Mouse (Mus musculus) CH12.LX (cell line): ENCODE data around the gene Pck1. TPM values are rescaled to one million over a fixed set of nuclear protein-coding genes. Genes with fewer than 3 reads are reported as not detected.
"Not testable (repeated sequence)": the region's sequence is repeated elsewhere in the genome, so short reads cannot be mapped to it uniquely, and the experiment has no call there.

Experiments used
- DNase-seq: peaks from one replicate; pipeline ENCODE4 v3.0.0-alpha.2; 2013; ENCODE audit errors: extremely low read depth
- H3K27ac ChIP-seq: 2 replicates; pipeline ENCODE4 v1.5.1; 2012; ENCODE audit warnings: low read depth, mild to moderate bottlenecking, control low read depth, moderate library complexity; ENCODE audit not compliant: insufficient read depth
- H3K27me3 ChIP-seq: replicated peaks from 2 replicates; pipeline ENCODE3; 2012; ENCODE audit warnings: inconsistent platforms
- H3K36me3 ChIP-seq, 2 experiments: replicated peaks in 1 of 2; 2 replicates each; pipeline versions ENCODE3 to v1.6.1; 2012; ENCODE audit warnings: inconsistent platforms in 1 of 2, low read length in 1 of 2, mild to moderate bottlenecking in 1 of 2, mixed read lengths in 1 of 2, moderate library complexity in 1 of 2; ENCODE audit not compliant: control insufficient read depth in 1 of 2, insufficient read depth in 1 of 2
- H3K4me1 ChIP-seq, 2 experiments: 2 replicates each; pipeline ENCODE4 v1.6.1; 2012; ENCODE audit warnings: inconsistent platforms in 1 of 2, moderate library complexity in 1 of 2; ENCODE audit not compliant: insufficient read depth in 2 of 2, control insufficient read depth in 1 of 2
- H3K4me2 ChIP-seq: 2 replicates; pipeline ENCODE4 v1.6.1; 2012; ENCODE audit warnings: low read depth, mild to moderate bottlenecking, control low read depth; ENCODE audit not compliant: poor library complexity, insufficient read depth, severe bottlenecking
- H3K4me3 ChIP-seq, 3 experiments: fragments of 150-350 bp in 1 of 3; sonication (generic) in 1 of 3; replicated peaks in 1 of 3; 2 replicates each; pipeline versions ENCODE3 to v1.5.1; 2011 to 2012; ENCODE audit warnings: low read depth in 2 of 3, low read length in 2 of 3, mild to moderate bottlenecking in 2 of 3, moderate library complexity in 2 of 3, control low read depth in 1 of 3, improper control_type of control experiment in 1 of 3, inconsistent platforms in 1 of 3, mixed read lengths in 1 of 3; ENCODE audit not compliant: poor library complexity in 1 of 3
- H3K79me2 ChIP-seq: replicated peaks from 2 replicates; pipeline ENCODE4 v1.6.1; 2012; ENCODE audit warnings: mild to moderate bottlenecking, moderate library complexity; ENCODE audit not compliant: control insufficient read depth, poor library complexity, insufficient read depth, severe bottlenecking; ENCODE audit errors: extremely low read depth
- H3K9ac ChIP-seq: 2 replicates; pipeline ENCODE4 v1.6.1; 2012; ENCODE audit warnings: low read depth, mild to moderate bottlenecking, control low read depth, moderate library complexity; ENCODE audit not compliant: insufficient read depth
- H3K9me3 ChIP-seq: replicated peaks from 2 replicates; pipeline ENCODE3; 2012; ENCODE audit warnings: low read length, inconsistent platforms, mixed read lengths
- BHLHE40 ChIP-seq: IDR thresholded peaks from 2 replicates; pipeline ENCODE4 v1.6.1; 2011; ENCODE audit warnings: mild to moderate bottlenecking, low read depth, low read length, improper control_type of control experiment
- CTCF ChIP-seq, 2 experiments: IDR thresholded peaks in 1 of 2; conservative IDR thresholded peaks in 1 of 2; 2 replicates each; pipeline ENCODE4 v1.5.1; 2011 to 2012; ENCODE audit warnings: low read depth in 2 of 2, low read length in 2 of 2, improper control_type of control experiment in 1 of 2, inconsistent platforms in 1 of 2, mild to moderate bottlenecking in 1 of 2, moderate library complexity in 1 of 2
- GABPA ChIP-seq: IDR thresholded peaks from 2 replicates; pipeline ENCODE4 v1.6.1; 2012; ENCODE audit warnings: low read depth, low read length, improper control_type of control experiment, inconsistent platforms; ENCODE audit not compliant: insufficient replicate concordance
- HCFC1 ChIP-seq: IDR thresholded peaks from 2 replicates; pipeline ENCODE4 v1.6.1; 2012; ENCODE audit warnings: low read depth, mild to moderate bottlenecking, inconsistent platforms, low read length, improper control_type of control experiment
- JUND ChIP-seq: conservative IDR thresholded peaks from 2 replicates; pipeline ENCODE4 v1.6.1; 2011; ENCODE audit warnings: low read depth, low read length, improper control_type of control experiment
- KAT2A ChIP-seq: IDR thresholded peaks from 2 replicates; pipeline ENCODE4 v1.6.1; 2012; ENCODE audit warnings: low read length, improper control_type of control experiment, inconsistent platforms; ENCODE audit not compliant: insufficient replicate concordance
- MXI1 ChIP-seq: IDR thresholded peaks from 2 replicates; pipeline ENCODE4 v1.6.1; 2011; ENCODE audit warnings: mild to moderate bottlenecking, low read depth, low read length, improper control_type of control experiment
- MYC ChIP-seq: IDR thresholded peaks from 2 replicates; pipeline ENCODE4 v1.6.1; 2011; ENCODE audit warnings: low read depth, mild to moderate bottlenecking, improper control_type of control experiment, low read length
- SMC3 ChIP-seq: IDR thresholded peaks from 2 replicates; pipeline ENCODE4 v1.6.1; 2011; ENCODE audit warnings: low read depth, low read length, improper control_type of control experiment
- TCF12 ChIP-seq: IDR thresholded peaks from 2 replicates; pipeline ENCODE4 v1.6.1; 2014; ENCODE audit warnings: low read depth, mild to moderate bottlenecking, inconsistent platforms, low read length, improper control_type of control experiment
- UBTF ChIP-seq: IDR thresholded peaks from 2 replicates; pipeline ENCODE4 v1.6.1; 2012; ENCODE audit warnings: low read depth, mild to moderate bottlenecking, inconsistent platforms, low read length, improper control_type of control experiment, moderate library complexity
- USF2 ChIP-seq: conservative IDR thresholded peaks from 2 replicates; pipeline ENCODE4 v1.6.1; 2011; ENCODE audit warnings: low read depth, low read length, improper control_type of control experiment
- ZC3H11A ChIP-seq: IDR thresholded peaks from 2 replicates; pipeline ENCODE4 v1.6.1; 2012; ENCODE audit warnings: low read depth, mild to moderate bottlenecking, inconsistent platforms, low read length, improper control_type of control experiment
- dilution Hi-C: fragments of 300-500 bp; cut with MboI; formaldehyde crosslinking; loops from 2 replicates; pipeline ENCODE4 v1.14.3; 2020; ENCODE audit warnings: low sequenced_read_pairs; ENCODE audit not compliant: extremely low pct_unique_long_range_greater_than_20kb, extremely low pct_ligation_motif_present
- in situ Hi-C: fragments of 300-500 bp; cut with MboI; formaldehyde crosslinking; loops from 3 replicates; pipeline ENCODE4 v1.14.3; 2019; ENCODE audit warnings: low sequenced_read_pairs, low pct_ligation_motif_present, low pct_unique_long_range_greater_than_20kb, mixed read lengths
- polyA plus RNA-seq: library from polyadenylated mRNA; unstranded; fragments of >175 nt; gene quantifications from 2 replicates; pipeline ENCODE4 v1.2.1, GENCODE M21; 2012; ENCODE audit warnings: low read depth; ENCODE audit not compliant: insufficient read length
- total RNA-seq, 2 experiments: library from RNA; depleted of rRNA; stranded (reverse); fragments of 300-350 nt in 1 of 2; fragments of >200 nt in 1 of 2; gene quantifications; 2 replicates each; pipeline ENCODE4 v1.2.3; 2012 to 2014

Pck1 gene
- total and polyA plus RNA-seq, 3 experiments = 0.08 to 0.13 (median 0.11) TPM

DNA sequence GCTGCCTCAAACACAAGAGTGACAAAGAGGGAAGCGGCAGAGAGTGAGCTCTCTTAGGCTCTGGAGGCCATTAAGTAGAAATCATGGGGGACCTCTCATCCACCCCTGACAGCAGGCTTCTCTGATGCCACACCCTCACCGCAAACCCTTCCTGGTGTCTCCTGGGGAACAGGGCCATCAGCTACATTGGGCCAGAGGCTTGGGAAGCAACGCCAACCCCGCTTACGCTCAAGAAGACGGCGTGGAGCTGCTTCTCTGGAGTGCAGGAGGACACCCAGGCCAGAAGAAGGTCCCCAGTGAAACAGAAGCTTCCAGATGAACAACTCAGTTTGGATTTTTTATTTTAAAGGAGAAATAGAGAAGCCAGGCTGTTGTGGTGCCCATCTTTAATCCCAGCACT lies 43.3 kb upstream of the Pck1 start:
- H3K9me3 ChIP-seq = peaks cover 8% of the 10 kb centered on the region
- H3K27ac ChIP-seq = no peak overlapping the region
- H3K27me3 ChIP-seq = peaks cover 37% of the 10 kb centered on the region
- H3K36me3 ChIP-seq = no peaks in the 10 kb centered on the region
- H3K4me3 ChIP-seq = no peak overlapping the region
- in situ Hi-C loops = loop anchor here (5.0 kb wide), 2 partner anchors 73 to 448 kb away; no protein-coding TSS in a partner anchor
- H3K79me2 ChIP-seq = no peaks in the 10 kb centered on the region
- dilution Hi-C loops = no loop called here
- TF ChIP-seq USF2 = no peak
- no peak for TF ChIP-seq BHLHE40
- no peaks in the 10 kb centered on the region for H3K4me1 ChIP-seq
- no peak overlapping the region for H3K4me2 ChIP-seq
- DNase-seq = no peak
- H3K9ac ChIP-seq = no peak overlapping the region

DNA sequence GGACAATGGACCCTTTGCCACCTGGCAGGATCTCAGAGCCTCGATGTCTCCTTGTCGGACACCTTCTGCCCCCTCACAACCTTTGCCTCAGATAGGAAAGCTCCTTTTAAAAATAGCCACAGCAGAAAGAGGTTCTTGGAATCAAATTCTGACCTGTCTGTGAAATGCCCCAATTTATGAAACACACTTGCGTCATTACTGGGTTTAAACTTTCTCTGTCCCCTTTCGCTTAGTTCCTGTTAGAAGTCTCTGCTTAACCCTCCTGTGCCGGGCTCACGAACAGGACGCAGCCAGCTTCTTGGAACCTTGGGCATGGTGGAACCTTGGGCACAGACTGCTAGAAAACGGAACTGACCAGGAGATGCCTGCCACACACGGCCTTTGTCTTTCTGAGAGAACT lies 42.3 kb upstream of the Pck1 start:
- DNase-seq = no peak
- Histone ChIP-seq H3K27me3 (peaks cover 39% of the 10 kb centered on the region), H3K27ac (no peak overlapping the region), H3K79me2 (no peaks in the 10 kb centered on the region), H3K4me1 (no peaks in the 10 kb centered on the region), H3K36me3 (no peaks in the 10 kb centered on the region), H3K9ac (no peak overlapping the region), H3K4me3 (no peak overlapping the region), H3K4me2 (no peak overlapping the region), H3K9me3 (peaks cover 8% of the 10 kb centered on the region)
- in situ Hi-C loops (no loop called here), dilution Hi-C loops (no loop called here)
- TF ChIP-seq ZC3H11A = no peak
- no peak for TF ChIP-seq SMC3
- no peak for TF ChIP-seq MYC
- no peak for TF ChIP-seq HCFC1
- TF ChIP-seq KAT2A = no peak
- TF ChIP-seq GABPA = no peak
- no peak for TF ChIP-seq TCF12
- no peak for TF ChIP-seq MXI1
- no peak for TF ChIP-seq JUND
- TF ChIP-seq UBTF = no peak

DNA sequence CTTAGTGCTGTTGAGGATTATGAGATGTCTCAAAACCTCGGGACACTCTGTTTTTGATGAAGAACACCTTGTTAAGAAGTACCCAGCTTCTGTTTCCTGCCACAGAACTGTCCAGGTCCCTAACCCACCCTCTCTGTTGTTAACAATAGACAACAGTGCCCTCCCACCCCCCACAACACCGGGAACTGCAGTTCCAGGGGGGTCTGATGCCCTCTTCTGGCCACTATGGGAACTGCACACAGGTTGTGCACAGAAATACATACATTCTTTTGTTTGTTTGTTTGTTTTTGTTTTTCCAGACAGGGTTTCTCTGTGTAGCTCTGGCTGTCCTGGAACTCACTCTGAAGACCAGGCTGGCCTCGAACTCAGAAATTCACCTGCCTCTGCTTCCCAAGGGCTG lies 39.1 kb upstream of the Pck1 start:
- H3K4me3 ChIP-seq, DNase-seq, H3K79me2 ChIP-seq, H3K36me3 ChIP-seq, H3K9me3 ChIP-seq, dilution Hi-C loops, H3K27ac ChIP-seq, H3K4me2 ChIP-seq, H3K9ac ChIP-seq, in situ Hi-C loops, H3K4me1 ChIP-seq: not testable (repeated sequence)
- peak; percentile 18 to 23; a peak in 2 of 4 replicates for TF ChIP-seq CTCF (conservative IDR thresholded peaks at IDR 0.05 in 1 of 2, IDR thresholded peaks at IDR 0.05 in 1 of 2; ENCODE audit: low read depth in 2 of 2, low read length in 2 of 2)
- peaks cover 33% of the 10 kb centered on the region for H3K27me3 ChIP-seq
